Mouse (Mus musculus): Measurements from ENCODE around the gene Nt5m.
A peak's percentile ranks its signal among the peaks of the same experiment; 100 is the strongest.
"Not testable (repeated sequence)": the region's sequence is repeated elsewhere in the genome, so short reads cannot be mapped to it uniquely, and the experiment has no call there.

Gene Nt5m

GRCm38 (mm10) chr11:59839008-59839458 lies at the start of gene Nt5m:
TSS of gene Nt5m (plus strand) at chr11:59839447.
- peak; percentile 92 to 95 for DNase-seq

GRCm38 (mm10) chr11:59793390-59793789 lies 45.9 kb upstream of the Nt5m start:
- no peak for DNase-seq

- no peak for DNase-seq
These were observed 38.8 kb upstream of the Nt5m start for GRCm38 (mm10) chr11:59800412-59800811.

- DNase-seq = peak; percentile 43 to 51
These were observed 37.4 kb upstream of the Nt5m start for GRCm38 (mm10) chr11:59801881-59802280.

GRCm38 (mm10) chr11:59803516-59803915 lies 35.7 kb upstream of the Nt5m start:
- DNase-seq = no peak

- DNase-seq = peak; percentile 81 to 83
These were observed 34.7 kb upstream of the Nt5m start for GRCm38 (mm10) chr11:59804409-59805110.

GRCm38 (mm10) chr11:59805256-59805655 lies 34.0 kb upstream of the Nt5m start:
- DNase-seq = no peak

- peak; percentile 43 to 44 for DNase-seq
These were observed 33.6 kb upstream of the Nt5m start for GRCm38 (mm10) chr11:59805656-59806055.

GRCm38 (mm10) chr11:59808170-59808960 lies 30.9 kb upstream of the Nt5m start:
- DNase-seq = peak in 1 of 2 experiments; percentile 39

GRCm38 (mm10) chr11:59809071-59809669 lies 30.1 kb upstream of the Nt5m start:
- no peak for DNase-seq

- DNase-seq = peak; percentile 88 to 91
These were observed 29.4 kb upstream of the Nt5m start, which contains the start of gene Flcn for GRCm38 (mm10) chr11:59809670-59810474. TSS of gene Flcn (minus strand) at chr11:59810016.

GRCm38 (mm10) chr11:59810480-59811158 lies 28.6 kb upstream of the Nt5m start:
- no peak for DNase-seq

- no peak for DNase-seq
These were observed 28.0 kb upstream of the Nt5m start for GRCm38 (mm10) chr11:59811211-59811610.

GRCm38 (mm10) chr11:59813276-59813675 lies 26.0 kb upstream of the Nt5m start:
- DNase-seq = no peak

GRCm38 (mm10) chr11:59814311-59814710 lies 24.9 kb upstream of the Nt5m start:
- DNase-seq = no peak

GRCm38 (mm10) chr11:59814936-59815335 lies 24.3 kb upstream of the Nt5m start:
- DNase-seq = no peak

GRCm38 (mm10) chr11:59815482-59816065 lies 23.7 kb upstream of the Nt5m start:
- DNase-seq = no peak

GRCm38 (mm10) chr11:59817916-59818315 lies 21.3 kb upstream of the Nt5m start:
- DNase-seq = no peak

GRCm38 (mm10) chr11:59821625-59822024 lies 17.6 kb upstream of the Nt5m start:
- no peak for DNase-seq

GRCm38 (mm10) chr11:59837789-59838188 lies 1.5 kb upstream of the Nt5m start:
- DNase-seq = not testable (repeated sequence)

GRCm38 (mm10) chr11:59838426-59838825 lies 821 bp upstream of the Nt5m start:
- DNase-seq = no peak
